Mouse (Mus musculus) layer of hippocampus, postnatal 25 days (tissue): ENCODE results near the gene Vmn1r204. TPM values are rescaled to one million over a fixed set of nuclear protein-coding genes. Genes with fewer than 3 reads are reported as not detected.
"Not testable (repeated sequence)": the region's sequence is repeated elsewhere in the genome, so short reads cannot be mapped to it uniquely, and the experiment has no call there.

Experiments used
- DNase-seq, 2 experiments: peaks; one replicate each; pipeline ENCODE4 v3.0.0; 2022; ENCODE audit warnings: mixed read lengths in 2 of 2, low spot score in 1 of 2; ENCODE audit errors: extremely low spot score in 1 of 2
- total RNA-seq, 2 experiments: library from RNA; stranded (reverse); gene quantifications; 2 replicates each; pipeline ENCODE4 v1.2.3; 2021

The Vmn1r204 gene
- total RNA-seq, result not detected

- DNase-seq, result not testable (repeated sequence)
Measured at GRCm38 (mm10) chr13:22552898-22553297, at the start of gene Vmn1r204. Gene Vmn1r204 (plus strand): TSS chr13:22553198.

DNA sequence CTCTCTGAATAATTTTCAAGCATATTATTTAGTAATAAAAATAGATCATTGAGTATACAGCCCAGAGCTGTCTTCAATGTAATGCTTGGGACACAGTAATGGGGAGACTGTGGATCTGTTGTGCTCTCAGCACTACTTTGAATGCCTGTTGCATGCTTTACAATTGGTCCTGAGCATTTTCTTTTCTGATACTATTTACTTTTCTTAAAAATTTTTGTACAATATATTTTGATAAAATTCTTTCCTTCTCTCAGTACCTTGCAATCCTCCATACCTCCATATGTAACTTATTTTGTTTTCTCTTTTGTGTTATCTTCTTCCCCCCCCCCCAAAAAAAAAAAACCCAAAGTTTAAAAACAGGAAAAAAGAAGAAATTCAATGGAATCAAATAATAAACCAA is 47.7 kb upstream of the Vmn1r204 start, which contains the start of gene Vmn1r202:
Vmn1r202 (minus strand) TSS at position 101 of the 400 bp plus-strand sequence.
- DNase-seq, result no peak

DNA sequence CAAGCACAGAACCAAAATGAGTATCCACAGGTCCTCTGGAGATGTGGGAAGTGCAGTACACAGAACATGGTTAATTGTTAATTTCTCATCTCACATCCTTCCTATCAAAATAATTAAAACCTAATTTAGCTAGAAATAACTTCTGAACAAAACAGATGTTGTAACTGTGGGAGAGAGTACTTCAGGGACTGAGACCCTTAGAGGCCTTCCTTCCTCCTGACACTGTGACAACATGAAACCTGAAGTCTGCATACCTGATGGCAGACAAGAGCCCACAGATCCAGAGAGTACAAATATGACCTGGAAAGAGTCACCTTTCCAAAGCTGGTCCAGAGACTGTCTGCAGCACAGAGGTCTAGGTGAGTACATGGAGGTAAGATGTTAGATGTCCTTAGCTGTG is 35.2 kb upstream of the Vmn1r204 start, which contains the start of gene Vmn1r203:
Vmn1r203 (plus strand) TSS at position 301 of the 400 bp plus-strand sequence.
- no peak for DNase-seq

DNA sequence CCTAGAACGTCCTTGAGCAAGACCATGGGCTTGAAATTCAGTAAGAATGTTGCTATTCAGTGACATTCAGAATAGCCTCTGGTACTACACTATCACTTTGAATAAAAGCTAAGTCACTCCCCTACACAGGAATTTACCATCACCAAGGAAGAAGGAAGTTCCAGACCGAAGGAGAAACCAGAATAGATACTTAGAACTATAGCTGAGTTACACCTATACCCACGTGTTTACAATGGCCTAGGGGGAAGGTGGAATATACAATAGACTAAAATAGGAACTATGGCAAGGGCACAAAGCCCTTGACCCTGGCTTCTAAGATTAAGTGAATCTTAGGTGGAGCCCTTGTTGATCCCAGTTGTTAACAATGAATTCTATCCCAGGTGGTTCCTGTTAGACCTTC is 21.9 kb downstream of the Vmn1r204 start:
- not testable (repeated sequence) for DNase-seq

DNA sequence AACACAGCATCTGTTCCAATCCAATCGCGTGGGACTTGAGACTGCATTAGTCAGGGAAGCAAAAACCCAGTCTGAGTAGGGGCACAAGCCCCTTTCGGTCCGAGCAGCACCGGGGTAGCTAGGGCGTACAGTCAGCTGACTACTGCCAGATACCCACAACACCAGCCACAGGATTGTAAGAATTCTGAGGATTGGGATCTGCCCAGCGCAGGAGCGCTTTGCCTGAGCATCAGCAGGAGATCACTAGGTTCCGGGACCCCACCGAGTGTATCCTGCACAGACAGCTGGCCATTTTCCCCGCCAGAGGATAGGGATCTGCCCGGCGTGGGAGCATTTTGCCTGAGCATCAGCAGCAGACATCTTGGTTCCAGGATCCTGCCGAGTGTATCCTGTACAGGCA is 30.3 kb downstream of the Vmn1r204 start:
- not testable (repeated sequence) for DNase-seq

GRCm38 (mm10) chr13:22592900-22593299 is 39.9 kb downstream of the Vmn1r204 start, which contains the start of gene Vmn1r205:
Gene Vmn1r205 (minus strand): TSS chr13:22593000.
- DNase-seq, result no peak

Other genes starting within 250 kb of the Vmn1r204 start
- gene Vmn1r197, start 228.6 kb upstream of the Vmn1r204 start, total RNA-seq, result not detected
- gene Vmn1r198, start 202.8 kb upstream of the Vmn1r204 start, total RNA-seq, result not detected
- gene Vmn1r199, start 173.4 kb upstream of the Vmn1r204 start, total RNA-seq, result not detected
- gene Vmn1r200, start 162.8 kb upstream of the Vmn1r204 start, total RNA-seq, result not detected
- not detected for gene Vmn1r201, start 81.3 kb upstream of the Vmn1r204 start, total RNA-seq
- gene Vmn1r202, start 47.8 kb upstream of the Vmn1r204 start, total RNA-seq, result under 1 TPM in 1 of 2 experiments, not detected in 1; 0.07 TPM
- gene Vmn1r203, start 35.1 kb upstream of the Vmn1r204 start, total RNA-seq, result not detected
- gene Vmn1r205, start 39.8 kb downstream of the Vmn1r204 start, total RNA-seq, result not detected
- gene Vmn1r206, start 71.1 kb downstream of the Vmn1r204 start, total RNA-seq, result not detected
- gene Vmn1r207-ps, start 176.4 kb downstream of the Vmn1r204 start, total RNA-seq, result under 1 TPM; 0.14 to 0.17 TPM
- gene Vmn1r208, start 224.2 kb downstream of the Vmn1r204 start, total RNA-seq, result not detected